Mouse (Mus musculus) neural tube, embryonic 12.5 days (tissue): Measurements from ENCODE around the gene Sdk1. TPM values are rescaled to one million over a fixed set of nuclear protein-coding genes. Genes with fewer than 3 reads are reported as not detected.

Experiments used
- ATAC-seq: fragments of 200-750 bp; cut with Nextera tagmentation; 2 replicates; pipeline ENCODE4 v1.8.0; 2017; ENCODE audit warnings: low read depth, mild to moderate bottlenecking, moderate TSS enrichment, moderate library complexity; ENCODE audit not compliant: low FRiP score
- H3K27ac ChIP-seq: fragments of 300-500 bp; sonication (generic); 2 replicates; pipeline ENCODE4 v1.5.1; 2016
- H3K27me3 ChIP-seq: fragments of 300-500 bp; sonication (generic); replicated peaks from 2 replicates; pipeline ENCODE4 v1.6.1; 2016; ENCODE audit warnings: mild to moderate bottlenecking
- H3K36me3 ChIP-seq: fragments of 300-500 bp; sonication (generic); 2 replicates; pipeline ENCODE4 v1.6.1; 2016; ENCODE audit warnings: mild to moderate bottlenecking
- H3K4me1 ChIP-seq: fragments of 300-500 bp; sonication (generic); 2 replicates; pipeline ENCODE4 v1.6.1; 2016
- H3K4me2 ChIP-seq: fragments of 300-500 bp; sonication (generic); replicated peaks from 2 replicates; pipeline ENCODE4 v1.6.1; 2016; ENCODE audit warnings: mild to moderate bottlenecking
- H3K4me3 ChIP-seq: fragments of 300-500 bp; sonication (generic); 2 replicates; pipeline ENCODE4 v1.5.1; 2016
- H3K9ac ChIP-seq: fragments of 300-500 bp; sonication (generic); 2 replicates; pipeline ENCODE4 v1.6.1; 2016; ENCODE audit warnings: mild to moderate bottlenecking
- H3K9me3 ChIP-seq: fragments of 300-500 bp; sonication (generic); 2 replicates; pipeline ENCODE4 v1.6.1; 2016; ENCODE audit warnings: mild to moderate bottlenecking
- WGBS: fragments of 180-500 bp; shearing (Covaris S2); methylation state at CpG from one replicate; pipeline ENCODE4 v1.1.7; 2016; 5-methylcytosine and 5-hydroxymethylcytosine counted together
- polyA plus RNA-seq: library from polyadenylated mRNA; unstranded; fragments of >200 nt; fragmentation: Nextera tagmentation; extraction: Ambion mirVana; gene quantifications from 2 replicates; pipeline ENCODE4 v1.2.1, GENCODE M21; 2016

The Sdk1 gene
- polyA plus RNA-seq, 1 experiment from 2014 or later = 4.7 TPM

- ATAC-seq = no peak
- no peaks in the 10 kb centered on the region for H3K4me1 ChIP-seq
- no peaks in the 10 kb centered on the region for H3K27me3 ChIP-seq
- H3K36me3 ChIP-seq = no peaks in the 10 kb centered on the region
- H3K4me3 ChIP-seq = no peak overlapping the region
- WGBS = 92% methylated on average over 8 of the region's 8 CpGs
- H3K9ac ChIP-seq = no peak overlapping the region
- no peaks in the 10 kb centered on the region for H3K9me3 ChIP-seq
- no peak overlapping the region for H3K4me2 ChIP-seq
- no peak overlapping the region for H3K27ac ChIP-seq
Measured at GRCm38 (mm10) chr5:141394586-141394985, 153.3 kb downstream of the Sdk1 start.

GRCm38 (mm10) chr5:141403741-141404140, 162.5 kb downstream of the Sdk1 start:
- ATAC-seq = no peak
- H3K9ac ChIP-seq = no peak overlapping the region
- peaks cover 9% of the 10 kb centered on the region for H3K4me1 ChIP-seq
- no peaks in the 10 kb centered on the region for H3K36me3 ChIP-seq
- H3K4me3 ChIP-seq = no peak overlapping the region
- whole genome bisulfite sequencing = 89% methylated on average over 8 of the region's 8 CpGs
- no peaks in the 10 kb centered on the region for H3K27me3 ChIP-seq
- no peaks in the 10 kb centered on the region for H3K9me3 ChIP-seq
- H3K27ac ChIP-seq = no peak overlapping the region
- H3K4me2 ChIP-seq = no peak overlapping the region

- Histone ChIP-seq H3K4me2 (no peak overlapping the region), H3K27me3 (no peaks in the 10 kb centered on the region), H3K4me3 (no peak overlapping the region), H3K9ac (no peak overlapping the region), H3K27ac (no peak overlapping the region), H3K4me1 (peaks cover 9% of the 10 kb centered on the region), H3K9me3 (no peaks in the 10 kb centered on the region), H3K36me3 (no peaks in the 10 kb centered on the region)
- no peak for ATAC-seq
- 36% methylated on average over 2 of the region's 2 CpGs for WGBS
Measured at GRCm38 (mm10) chr5:141404651-141405050, 163.4 kb downstream of the Sdk1 start.

GRCm38 (mm10) chr5:141406926-141407325, 165.6 kb downstream of the Sdk1 start:
- no peak overlapping the region for H3K9ac ChIP-seq
- no peak overlapping the region for H3K27ac ChIP-seq
- H3K36me3 ChIP-seq = no peaks in the 10 kb centered on the region
- H3K4me3 ChIP-seq = no peak overlapping the region
- no peak for ATAC-seq
- 78% methylated on average over 7 of the region's 7 CpGs for WGBS
- H3K4me1 ChIP-seq = peaks cover 9% of the 10 kb centered on the region
- no peaks in the 10 kb centered on the region for H3K9me3 ChIP-seq
- no peak overlapping the region for H3K4me2 ChIP-seq
- no peaks in the 10 kb centered on the region for H3K27me3 ChIP-seq

GRCm38 (mm10) chr5:141413013-141413412, 171.7 kb downstream of the Sdk1 start:
- Histone ChIP-seq H3K27ac (no peak overlapping the region), H3K9me3 (no peaks in the 10 kb centered on the region), H3K4me3 (no peak overlapping the region), H3K4me2 (no peak overlapping the region), H3K36me3 (no peaks in the 10 kb centered on the region), H3K9ac (no peak overlapping the region), H3K27me3 (no peaks in the 10 kb centered on the region), H3K4me1 (no peaks in the 10 kb centered on the region)
- 81% methylated on average over 11 of the region's 11 CpGs for WGBS
- no peak for ATAC-seq

- Histone ChIP-seq H3K9me3 (no peaks in the 10 kb centered on the region), H3K36me3 (no peaks in the 10 kb centered on the region), H3K4me3 (no peak overlapping the region), H3K27me3 (no peaks in the 10 kb centered on the region), H3K27ac (no peak overlapping the region), H3K4me2 (no peak overlapping the region), H3K4me1 (no peaks in the 10 kb centered on the region), H3K9ac (no peak overlapping the region)
- 84% methylated on average over 10 of the region's 10 CpGs for WGBS
- ATAC-seq = no peak
Measured at GRCm38 (mm10) chr5:141415644-141416243, 174.5 kb downstream of the Sdk1 start.

- H3K4me3 ChIP-seq = no peak overlapping the region
- H3K4me2 ChIP-seq = no peak overlapping the region
- H3K27ac ChIP-seq = no peak overlapping the region
- no peaks in the 10 kb centered on the region for H3K4me1 ChIP-seq
- H3K27me3 ChIP-seq = no peaks in the 10 kb centered on the region
- H3K9ac ChIP-seq = no peak overlapping the region
- H3K36me3 ChIP-seq = no peaks in the 10 kb centered on the region
- 92% methylated on average over 3 of the region's 3 CpGs for WGBS
- no peaks in the 10 kb centered on the region for H3K9me3 ChIP-seq
- no peak for ATAC-seq
Measured at GRCm38 (mm10) chr5:141428132-141428531, 186.8 kb downstream of the Sdk1 start.

- Histone ChIP-seq H3K9me3 (no peaks in the 10 kb centered on the region), H3K4me1 (no peaks in the 10 kb centered on the region), H3K4me3 (no peak overlapping the region), H3K9ac (no peak overlapping the region), H3K36me3 (no peaks in the 10 kb centered on the region), H3K4me2 (no peak overlapping the region), H3K27ac (no peak overlapping the region), H3K27me3 (no peaks in the 10 kb centered on the region)
- 88% methylated on average over 2 of the region's 2 CpGs for WGBS
- no peak for ATAC-seq
Measured at GRCm38 (mm10) chr5:141433286-141433685, 192.0 kb downstream of the Sdk1 start.

GRCm38 (mm10) chr5:141447247-141447646, 206.0 kb downstream of the Sdk1 start:
- Histone ChIP-seq H3K9ac (no peak overlapping the region), H3K36me3 (no peaks in the 10 kb centered on the region), H3K9me3 (no peaks in the 10 kb centered on the region), H3K4me2 (no peak overlapping the region), H3K4me1 (0 out of 2 replicates have a peak, but pooled peaks cover 4% of the 10 kb centered on the region), H3K27me3 (no peaks in the 10 kb centered on the region), H3K27ac (no peak overlapping the region), H3K4me3 (no peak overlapping the region)
- 82% methylated on average over 1 of the region's 1 CpGs for WGBS
- ATAC-seq = no peak

GRCm38 (mm10) chr5:141463417-141463816, 222.1 kb downstream of the Sdk1 start:
- H3K4me2 ChIP-seq = no peak overlapping the region
- H3K27ac ChIP-seq = no peak overlapping the region
- H3K36me3 ChIP-seq = no peaks in the 10 kb centered on the region
- 83% methylated on average over 2 of the region's 2 CpGs for WGBS
- no peak overlapping the region for H3K4me3 ChIP-seq
- H3K9ac ChIP-seq = no peak overlapping the region
- ATAC-seq = no peak
- no peaks in the 10 kb centered on the region; the same call in 1 of the 2 replicates for H3K4me1 ChIP-seq
- no peaks in the 10 kb centered on the region for H3K9me3 ChIP-seq
- no peaks in the 10 kb centered on the region for H3K27me3 ChIP-seq

- Histone ChIP-seq H3K9me3 (no peaks in the 10 kb centered on the region), H3K4me2 (no peak overlapping the region), H3K4me1 (no peaks in the 10 kb centered on the region; the same call in 1 of the 2 replicates), H3K9ac (no peak overlapping the region), H3K27ac (no peak overlapping the region), H3K36me3 (no peaks in the 10 kb centered on the region), H3K27me3 (no peaks in the 10 kb centered on the region), H3K4me3 (no peak overlapping the region)
- ATAC-seq = no peak
- 28% methylated on average over 5 of the region's 5 CpGs for WGBS
Measured at GRCm38 (mm10) chr5:141468821-141469220, 227.5 kb downstream of the Sdk1 start.

- H3K4me3 ChIP-seq = no peak overlapping the region
- no peaks in the 10 kb centered on the region for H3K4me1 ChIP-seq
- H3K9me3 ChIP-seq = no peaks in the 10 kb centered on the region
- no peak overlapping the region for H3K27ac ChIP-seq
- H3K36me3 ChIP-seq = no peaks in the 10 kb centered on the region
- no peaks in the 10 kb centered on the region for H3K27me3 ChIP-seq
- no peak overlapping the region for H3K4me2 ChIP-seq
- no peak for ATAC-seq
- WGBS = 48% methylated on average over 6 of the region's 6 CpGs
- no peak overlapping the region for H3K9ac ChIP-seq
Measured at GRCm38 (mm10) chr5:141505281-141505680, 264.0 kb downstream of the Sdk1 start.

- WGBS = 93% methylated on average over 3 of the region's 3 CpGs
- no peak overlapping the region for H3K4me2 ChIP-seq
- ATAC-seq = no peak
Measured at GRCm38 (mm10) chr5:141506344-141506743, 265.1 kb downstream of the Sdk1 start.

More at GRCm38 (mm10) chr5:141506344-141506743, 265.1 kb downstream of the Sdk1 start:
- Histone ChIP-seq H3K4me1 (no peaks in the 10 kb centered on the region), H3K4me3 (no peak overlapping the region), H3K9ac (no peak overlapping the region), H3K27ac (no peak overlapping the region), H3K36me3 (no peaks in the 10 kb centered on the region), H3K9me3 (no peaks in the 10 kb centered on the region), H3K27me3 (no peaks in the 10 kb centered on the region)
